Mouse (Mus musculus) G1E-ER4 (cell line): ENCODE measurements around the gene Larp6. TPM values are rescaled to one million over a fixed set of nuclear protein-coding genes. Genes with fewer than 3 reads are reported as not detected.

Experiments used
- GATA1 ChIP-seq: IDR thresholded peaks from one replicate; pipeline ENCODE4 v1.8.0; 2012; ENCODE audit warnings: low read length, inconsistent platforms
- polyA plus RNA-seq: library from polyadenylated mRNA; stranded (reverse); fragments of >175 nt; gene quantifications from 2 replicates; pipeline ENCODE4 v1.2.3, GENCODE M21; 2012

Larp6 gene
- not detected in 2 replicates for polyA plus RNA-seq

DNA sequence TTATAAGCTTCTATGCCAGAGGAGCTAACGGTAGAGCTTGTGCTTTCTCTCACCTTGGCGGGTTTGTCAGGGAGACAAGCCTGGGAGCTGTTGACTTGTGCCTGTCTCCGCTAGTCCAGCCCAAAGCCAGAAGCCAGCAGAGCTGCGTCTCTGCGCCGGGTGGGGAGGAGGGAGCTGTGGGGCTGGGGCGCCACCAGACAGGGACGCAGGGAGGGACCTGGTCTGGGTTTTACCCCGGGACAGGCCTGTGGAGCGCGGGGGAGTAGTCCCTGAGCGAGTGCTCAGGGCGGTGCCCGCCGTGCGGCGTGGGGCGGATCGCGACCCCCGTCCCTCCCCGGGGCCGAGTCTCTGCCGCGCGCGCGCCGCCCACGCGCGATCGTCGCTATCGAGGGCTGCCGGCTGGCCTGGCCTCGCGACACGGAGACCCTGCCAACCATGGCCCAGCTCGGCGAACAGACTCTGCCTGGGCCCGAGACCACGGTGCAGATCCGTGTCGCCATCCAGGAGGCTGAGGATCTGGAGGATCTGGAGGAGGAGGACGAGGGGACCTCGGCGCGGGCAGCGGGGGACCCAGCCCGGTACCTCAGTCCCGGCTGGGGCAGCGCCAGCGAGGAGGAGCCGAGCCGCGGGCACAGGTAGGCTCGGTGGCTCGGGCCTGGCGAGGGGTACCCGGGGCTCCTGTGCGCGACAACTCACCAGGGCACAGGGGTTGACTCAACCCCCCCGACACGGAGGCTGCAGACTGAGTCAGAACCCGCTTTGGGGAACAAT is at the start of gene Larp6:
Larp6 (plus strand) TSS at position 219 of the 771 bp plus-strand sequence.
- TF ChIP-seq GATA1: no peak

DNA sequence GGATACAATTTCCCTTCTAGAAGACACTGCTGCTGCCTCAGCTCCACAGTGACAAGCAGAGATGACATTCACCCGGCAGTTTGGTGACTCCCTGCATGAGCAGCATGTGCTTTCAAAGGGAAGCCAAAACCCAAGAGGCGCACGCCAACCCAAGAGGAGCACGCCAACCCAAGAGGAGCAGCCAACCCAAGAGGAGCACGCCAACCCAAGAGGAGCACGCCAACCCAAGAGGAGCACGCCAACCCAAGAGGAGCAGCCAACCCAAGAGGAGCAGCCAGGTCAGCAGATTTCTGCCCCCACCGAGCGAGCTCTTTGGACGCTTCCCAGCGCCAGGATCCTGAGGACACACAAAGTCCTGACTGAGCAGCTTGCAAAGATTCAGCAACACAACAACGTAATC is 48.4 kb upstream of the Larp6 start:
- TF ChIP-seq GATA1: no peak

DNA sequence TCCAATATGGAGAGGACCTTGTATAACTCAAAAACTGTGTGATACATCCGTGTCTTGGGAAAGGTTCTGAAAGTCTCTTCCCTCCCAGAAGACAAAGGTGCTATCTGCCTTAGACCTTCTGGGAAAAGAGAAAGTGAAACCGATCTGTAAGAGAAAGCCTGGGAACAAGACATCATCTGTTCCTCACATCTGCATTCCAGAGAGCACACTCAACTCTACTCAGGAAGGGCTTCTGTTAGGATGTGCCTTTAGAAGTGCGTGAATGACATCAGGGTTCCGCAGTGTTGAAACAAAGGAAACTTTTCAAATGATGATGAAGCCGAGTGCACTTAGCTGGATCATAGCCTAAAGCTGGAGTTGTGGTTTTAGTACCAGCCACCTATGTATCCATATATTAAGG is 47.9 kb upstream of the Larp6 start:
- TF ChIP-seq GATA1: no peak

DNA sequence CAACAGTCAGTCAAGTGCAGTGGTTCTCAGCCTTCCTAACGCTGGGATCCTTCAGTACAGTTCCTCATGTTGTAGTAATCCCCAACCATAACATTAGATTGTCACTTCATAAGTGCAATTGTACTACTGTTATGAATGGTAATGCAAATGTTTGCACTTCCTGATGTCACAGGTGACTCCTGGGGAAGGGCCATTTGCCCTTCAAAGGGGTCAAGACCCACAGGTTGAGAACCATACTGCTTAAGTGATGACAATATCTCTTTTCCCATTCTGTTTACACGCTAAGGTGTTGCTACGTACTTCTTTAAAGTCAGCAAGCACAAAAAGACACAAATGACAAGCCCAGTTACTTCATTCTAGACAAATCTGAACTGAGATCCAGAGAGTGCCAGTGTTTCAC is 47.3 kb upstream of the Larp6 start:
- TF ChIP-seq GATA1: no peak

DNA sequence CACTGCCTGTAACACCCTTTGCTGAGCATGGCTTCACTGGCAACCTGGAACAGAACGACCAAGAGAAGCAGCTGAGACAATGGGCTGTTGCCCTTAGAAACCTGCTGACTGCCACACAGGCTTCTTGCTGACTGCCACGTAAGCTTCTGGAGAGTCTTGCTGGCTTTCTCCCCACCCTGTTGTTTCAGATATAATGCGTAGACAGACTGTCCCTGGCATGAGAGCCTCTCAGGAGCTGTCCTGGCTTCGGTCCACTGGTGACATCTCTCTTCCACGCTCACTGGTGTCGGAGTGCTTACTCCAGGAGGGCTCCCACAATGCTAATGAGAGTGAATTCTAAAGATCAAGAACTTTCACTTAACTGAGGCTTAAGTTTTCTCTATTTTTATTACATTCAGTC is 43.9 kb upstream of the Larp6 start:
- no peak for TF ChIP-seq GATA1

DNA sequence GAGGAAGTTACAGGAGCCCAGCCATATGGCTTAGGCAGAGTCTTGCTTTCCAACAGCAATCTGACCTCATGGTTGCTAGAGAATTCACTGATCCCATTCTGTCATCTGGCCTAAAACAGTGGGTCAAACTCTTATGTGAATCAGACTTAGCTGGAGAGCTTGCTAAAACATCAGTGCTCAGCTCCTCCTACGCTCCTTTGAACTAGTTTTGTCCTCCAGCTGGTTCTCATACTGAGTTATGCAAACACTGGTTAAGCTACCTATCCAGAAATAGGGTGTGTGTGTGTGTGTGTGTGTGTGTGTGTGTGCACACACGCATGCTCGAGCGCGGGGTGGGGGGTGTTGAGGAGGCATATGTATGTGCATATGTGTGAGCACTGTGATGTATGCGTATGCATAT is 40.2 kb upstream of the Larp6 start:
- TF ChIP-seq GATA1: no peak

DNA sequence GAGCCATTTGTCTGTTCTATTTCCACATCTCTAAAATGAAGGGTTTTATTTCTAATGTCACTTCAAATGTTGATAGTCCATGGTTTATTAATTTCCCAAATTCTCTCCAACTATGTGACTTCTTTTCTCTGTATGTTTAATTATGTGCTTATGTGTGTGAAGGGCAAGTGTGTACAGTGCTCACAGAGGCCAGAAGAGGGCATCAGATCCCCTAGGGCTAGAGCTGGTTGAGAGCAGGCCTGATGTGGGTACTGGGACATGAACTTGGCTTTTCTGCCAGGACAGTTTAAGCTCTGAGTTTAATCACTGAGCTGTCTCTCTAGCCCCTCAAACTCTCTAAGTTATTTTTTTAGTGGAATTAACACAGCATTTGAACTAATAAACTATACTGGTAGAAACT is 38.0 kb upstream of the Larp6 start:
- TF ChIP-seq GATA1: no peak

DNA sequence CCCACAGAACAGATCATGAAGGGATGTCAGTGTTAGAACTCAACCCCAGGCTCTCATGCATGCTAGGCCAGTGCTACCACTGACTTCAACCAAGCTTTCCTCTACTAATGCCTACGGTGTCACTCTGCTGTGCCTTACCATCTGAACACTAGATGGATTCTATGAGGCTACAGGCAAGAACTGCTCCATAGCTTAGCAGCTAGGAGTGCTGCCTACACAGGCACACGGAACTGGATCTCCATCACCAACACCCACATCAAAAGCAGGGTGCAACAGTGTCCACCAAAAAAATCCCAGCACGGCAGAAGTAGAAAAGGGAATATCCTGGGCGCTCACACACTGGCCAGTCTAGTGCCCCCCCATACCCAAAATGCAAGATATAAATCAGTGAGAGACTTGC is 36.4 kb upstream of the Larp6 start:
- TF ChIP-seq GATA1: no peak

DNA sequence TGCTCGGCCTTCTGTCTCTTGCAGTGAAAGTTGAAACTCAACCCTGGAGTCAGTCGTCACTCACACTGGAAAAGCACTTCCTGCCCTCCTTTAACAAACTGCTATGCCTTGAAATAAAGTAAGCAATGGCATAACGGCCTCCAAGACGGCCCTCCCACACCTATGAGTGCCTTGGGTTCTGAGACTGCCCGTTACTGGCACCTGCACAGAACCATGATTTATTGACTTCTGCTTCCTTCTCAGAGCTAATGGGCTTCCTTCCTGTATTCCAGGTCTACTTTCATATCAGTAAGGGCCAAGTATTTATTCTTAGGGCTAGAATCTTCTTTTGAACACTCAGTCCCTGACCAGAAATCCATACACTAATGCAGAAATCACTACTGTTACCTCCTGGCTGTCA is 33.9 kb upstream of the Larp6 start:
- TF ChIP-seq GATA1: no peak

DNA sequence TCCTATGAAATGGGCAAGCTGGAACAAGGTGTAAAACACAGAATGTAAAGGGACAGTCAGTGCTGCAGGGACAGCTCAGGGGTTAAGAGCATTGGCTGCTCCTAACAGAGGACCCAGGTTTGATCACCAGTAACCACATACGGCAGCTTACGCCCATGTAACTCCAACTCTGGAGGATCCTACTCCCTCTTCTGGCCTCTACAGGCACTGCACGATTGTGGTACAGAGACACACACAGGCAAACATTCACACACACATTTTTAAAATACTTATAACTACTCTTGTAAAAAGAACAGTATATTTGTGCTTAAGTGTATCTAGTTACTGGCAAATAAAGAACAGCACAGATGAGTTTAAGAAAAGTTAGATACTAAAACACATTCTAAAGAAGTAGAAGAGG is 31.8 kb upstream of the Larp6 start:
- no peak for TF ChIP-seq GATA1

DNA sequence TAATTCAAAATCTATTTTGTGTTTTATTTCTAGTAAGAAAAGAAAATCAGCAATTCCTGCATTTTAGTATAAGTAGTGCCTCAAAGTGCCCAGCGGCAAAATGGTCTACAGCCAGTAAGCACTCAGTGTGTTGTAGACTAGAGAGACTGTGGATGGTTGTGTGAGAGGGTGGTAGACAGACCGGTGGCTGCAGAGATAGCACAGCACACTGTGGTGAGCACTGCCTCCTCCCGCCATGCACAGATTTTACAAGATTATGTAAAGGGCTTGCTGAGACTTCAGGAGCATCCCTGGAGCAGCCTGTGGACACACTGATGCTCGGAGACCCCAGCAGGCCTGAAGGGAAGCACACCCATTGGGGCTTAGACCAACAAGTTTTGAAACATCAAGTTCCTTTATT is 30.0 kb upstream of the Larp6 start:
- TF ChIP-seq GATA1: no peak

DNA sequence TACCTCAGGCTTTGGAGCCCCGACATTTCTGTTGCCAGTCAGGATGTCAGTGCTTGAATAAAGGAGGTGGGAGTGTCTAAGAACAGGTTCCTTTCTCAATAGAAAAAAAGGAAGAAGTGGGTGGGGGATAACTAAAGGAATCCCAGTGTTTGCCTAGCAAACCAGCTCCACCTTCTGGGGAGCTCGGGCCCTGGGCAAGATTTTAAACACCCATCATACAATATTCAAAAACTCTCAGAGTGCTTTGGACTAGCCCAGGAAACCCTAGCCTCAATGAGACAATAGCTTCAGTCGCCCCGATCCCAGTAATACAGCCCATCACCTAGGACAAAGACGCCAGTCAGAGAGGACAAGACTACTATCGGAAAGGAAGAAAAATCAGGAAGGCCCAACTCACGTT is 25.4 kb upstream of the Larp6 start:
- no peak for TF ChIP-seq GATA1

DNA sequence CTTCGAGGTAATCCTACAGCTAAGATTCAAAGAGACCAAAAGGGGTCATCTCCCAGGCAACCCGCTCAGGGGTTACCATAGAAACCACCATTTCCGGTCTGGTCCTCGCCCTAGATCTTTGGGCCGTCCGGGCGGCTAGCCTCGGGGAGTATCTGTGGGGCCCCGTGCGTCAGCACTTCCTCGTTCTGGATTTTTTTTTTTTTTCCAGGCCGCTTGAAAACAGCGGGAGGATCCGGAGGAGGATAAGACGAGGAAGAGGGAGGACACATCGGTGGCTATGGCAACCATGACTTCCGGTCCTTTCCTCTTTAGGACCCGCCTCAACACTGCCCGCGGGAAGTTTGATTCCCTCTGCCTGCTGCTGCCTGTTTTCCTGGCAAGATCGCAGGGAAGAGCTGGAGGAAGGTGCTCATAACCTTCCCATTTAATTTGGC is 24.9 kb upstream of the Larp6 start, which contains the start of gene Lrrc49:
Lrrc49 (minus strand) TSS at position 268 of the 434 bp plus-strand sequence.
- no peak for TF ChIP-seq GATA1

DNA sequence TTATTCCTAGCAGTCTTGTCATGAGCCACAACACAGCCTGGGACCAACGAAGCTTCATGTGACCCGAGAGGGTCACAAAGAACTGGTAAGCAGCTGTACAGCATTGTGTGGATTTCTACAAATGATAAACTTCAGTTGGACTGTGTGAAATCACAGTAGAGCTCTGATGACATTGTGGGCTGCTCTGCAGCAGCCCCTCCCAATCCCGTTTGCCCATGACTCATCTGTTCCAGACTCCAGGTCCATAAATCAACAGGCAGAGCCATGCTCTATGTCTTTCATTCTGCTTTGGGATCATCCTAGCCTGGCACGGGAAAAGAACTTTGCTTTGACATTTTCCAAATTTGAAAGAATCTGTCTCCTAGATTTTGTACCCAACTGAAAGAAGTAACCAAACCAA is 20.2 kb upstream of the Larp6 start:
- no peak for TF ChIP-seq GATA1

DNA sequence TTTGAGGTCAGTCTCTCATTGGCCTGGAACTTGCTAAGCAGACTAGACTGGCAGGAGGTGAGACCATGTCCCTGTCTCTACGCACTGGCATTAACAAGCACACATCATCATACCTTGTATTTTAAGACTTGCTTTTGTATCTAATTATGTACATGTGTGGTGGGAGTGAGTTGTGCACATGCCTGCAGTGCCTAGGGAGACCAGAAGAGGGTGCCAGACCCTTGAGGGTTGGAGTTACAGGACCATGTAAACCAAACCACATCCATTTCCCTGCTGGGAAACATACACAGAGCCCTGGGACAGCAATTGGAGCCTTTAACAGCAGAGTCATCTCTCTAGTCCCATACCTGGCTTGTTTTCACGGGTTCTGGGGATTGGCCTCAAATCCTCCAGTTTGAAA is 18.8 kb upstream of the Larp6 start:
- TF ChIP-seq GATA1: no peak

DNA sequence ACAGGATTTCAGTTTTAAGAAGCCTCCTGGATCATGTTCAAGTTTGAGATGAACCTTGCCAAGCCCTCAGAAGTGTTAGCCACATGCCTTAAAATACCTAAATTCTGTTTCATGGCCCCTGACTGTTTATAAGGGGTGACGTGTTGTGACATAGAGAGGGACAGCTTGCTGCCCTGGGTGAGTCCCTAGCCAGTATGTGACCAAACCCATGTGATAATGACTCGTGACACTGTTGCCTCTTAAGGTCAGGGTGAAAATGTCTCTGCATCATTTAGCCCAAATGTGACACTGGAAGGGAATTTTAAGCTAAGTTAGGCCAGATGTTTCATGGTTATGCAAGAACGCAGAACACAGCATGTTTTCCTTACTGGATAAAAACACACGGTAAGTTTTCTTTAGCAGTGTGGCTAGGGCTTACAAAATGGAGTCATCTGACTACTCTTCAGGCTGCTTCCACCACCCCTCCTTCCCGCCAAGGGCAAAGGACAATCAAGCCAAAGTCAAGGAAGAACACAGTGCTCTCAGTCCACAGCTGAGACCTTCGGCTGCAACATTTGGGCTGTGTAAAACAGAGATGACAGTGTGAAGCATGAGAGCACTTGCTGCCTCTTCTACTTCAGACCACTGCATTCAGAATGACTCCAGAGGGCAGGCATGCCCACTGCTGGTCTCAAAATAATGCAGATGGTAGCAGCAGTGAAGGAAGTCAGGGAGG is 16.4 kb upstream of the Larp6 start:
- no peak for TF ChIP-seq GATA1

DNA sequence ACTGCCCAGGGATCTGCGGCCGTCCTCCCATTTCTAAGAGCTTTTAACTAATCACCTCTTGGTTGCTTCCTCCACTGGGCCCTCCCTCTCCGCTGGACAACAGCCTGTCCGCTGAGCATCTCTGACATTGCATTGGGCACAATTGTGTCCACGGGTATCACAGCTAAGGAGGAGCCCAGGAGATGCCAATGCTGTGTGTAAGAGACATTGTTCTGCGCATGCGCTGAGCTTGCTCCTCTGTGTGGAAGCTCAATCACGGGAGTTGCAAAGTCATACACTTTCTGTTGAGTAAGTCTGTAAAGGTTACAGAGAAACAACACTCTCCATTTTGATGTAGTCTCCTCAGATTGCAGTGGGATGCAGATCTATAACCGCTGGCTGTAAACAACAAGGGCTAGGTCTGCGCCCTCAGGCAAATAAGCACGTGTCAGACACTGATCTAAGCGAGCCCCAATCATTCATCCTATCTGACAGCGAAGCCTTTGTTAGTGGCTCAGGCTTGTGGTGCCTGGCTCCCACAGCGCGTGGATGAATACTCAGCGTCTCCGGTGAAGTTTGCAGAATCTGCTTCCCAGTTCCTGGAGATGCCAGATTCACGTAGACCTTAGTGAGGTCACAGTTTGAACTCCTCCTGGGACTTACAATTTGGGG is 13.1 kb upstream of the Larp6 start:
- no peak for TF ChIP-seq GATA1

DNA sequence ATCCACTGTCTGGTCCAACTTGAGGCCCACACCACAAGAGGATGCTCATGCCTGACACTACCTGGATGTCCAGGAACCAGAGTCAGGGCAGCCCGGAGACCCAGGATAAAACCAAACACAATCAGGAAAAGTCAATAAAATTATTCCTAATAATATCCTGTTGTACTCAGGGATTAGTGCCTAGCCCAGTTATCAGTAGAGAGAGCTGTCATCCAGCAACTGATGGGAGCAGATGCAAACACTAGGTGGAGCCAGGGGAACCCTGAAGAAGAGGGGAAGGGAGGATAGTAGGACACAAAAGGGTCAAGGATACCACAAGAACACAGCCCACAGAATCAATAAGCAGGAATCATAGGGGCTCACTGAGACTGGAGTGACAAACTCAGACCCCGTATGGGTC is 5.2 kb upstream of the Larp6 start:
- no peak for TF ChIP-seq GATA1
